Mouse (Mus musculus): ENCODE measurements around the gene Mmp7. TPM values are rescaled to one million over a fixed set of nuclear protein-coding genes. Genes with fewer than 3 reads are reported as not detected.
A peak's percentile ranks its signal among the peaks of the same experiment; 100 is the strongest.

Gene Mmp7
- polyA plus RNA-seq, 1 experiment from 2014 or later: not detected

GRCm38 (mm10) chr9:7689799-7690198 lies 2.1 kb upstream of the Mmp7 start:
- Histone ChIP-seq H3K36me3 (replicated peaks) (no peaks in the 10 kb centered on the region), H3K9me3 (no peaks in the 10 kb centered on the region), H3K4me3 (replicated peaks) (no peak overlapping the region), H3K27ac (no peak overlapping the region), H3K4me2 (no peak overlapping the region), H3K9ac (no peak overlapping the region), H3K4me1 (no peaks in the 10 kb centered on the region), H3K27me3 (no peaks in the 10 kb centered on the region)
- 55% methylated on average over 6 of the region's 6 CpGs for WGBS
- ATAC-seq (ENCODE audit: low FRiP score): no peak

GRCm38 (mm10) chr9:7693961-7694360 lies 2.1 kb downstream of the Mmp7 start:
- H3K9me3 ChIP-seq: no peaks in the 10 kb centered on the region
- no peaks in the 10 kb centered on the region for H3K4me1 ChIP-seq
- H3K36me3 ChIP-seq (replicated peaks): no peaks in the 10 kb centered on the region
- WGBS: 90% methylated on average over 3 of the region's 3 CpGs
- ATAC-seq (ENCODE audit: low FRiP score): no peak
- no peak overlapping the region for H3K4me2 ChIP-seq
- H3K27ac ChIP-seq: no peak overlapping the region
- H3K4me3 ChIP-seq (replicated peaks): no peak overlapping the region
- H3K9ac ChIP-seq: no peak overlapping the region
- H3K27me3 ChIP-seq: no peaks in the 10 kb centered on the region

- H3K4me2 ChIP-seq: no peak overlapping the region
- no peak overlapping the region for H3K27ac ChIP-seq
- ATAC-seq (ENCODE audit: low FRiP score): no peak
- H3K27me3 ChIP-seq: no peaks in the 10 kb centered on the region
- H3K4me3 ChIP-seq (replicated peaks): no peak overlapping the region
- H3K4me1 ChIP-seq: no peaks in the 10 kb centered on the region
- no peak overlapping the region for H3K9ac ChIP-seq
- H3K36me3 ChIP-seq (replicated peaks): no peaks in the 10 kb centered on the region
- no peaks in the 10 kb centered on the region for H3K9me3 ChIP-seq
- WGBS: 83% methylated on average over 3 of the region's 3 CpGs
These were observed 3.8 kb downstream of the Mmp7 start for GRCm38 (mm10) chr9:7695646-7696045.

GRCm38 (mm10) chr9:7708698-7709097 lies 16.8 kb downstream of the Mmp7 start:
- H3K4me3 ChIP-seq (replicated peaks): no peak overlapping the region
- no peak overlapping the region for H3K9ac ChIP-seq
- H3K4me2 ChIP-seq: no peak overlapping the region
- WGBS: 82% methylated on average over 6 of the region's 6 CpGs
- no peaks in the 10 kb centered on the region for H3K36me3 ChIP-seq (replicated peaks)
- no peaks in the 10 kb centered on the region for H3K9me3 ChIP-seq
- ATAC-seq (ENCODE audit: low FRiP score): no peak
- no peaks in the 10 kb centered on the region for H3K4me1 ChIP-seq
- no peak overlapping the region for H3K27ac ChIP-seq
- H3K27me3 ChIP-seq: no peaks in the 10 kb centered on the region

- no peaks in the 10 kb centered on the region for H3K9me3 ChIP-seq
- H3K4me3 ChIP-seq (replicated peaks): no peak overlapping the region
- no peak for ATAC-seq (ENCODE audit: low FRiP score)
- H3K27me3 ChIP-seq: no peaks in the 10 kb centered on the region
- no peaks in the 10 kb centered on the region for H3K36me3 ChIP-seq (replicated peaks)
- H3K4me2 ChIP-seq: no peak overlapping the region
- 75% methylated on average over 4 of the region's 4 CpGs for WGBS
- H3K9ac ChIP-seq: no peak overlapping the region
- no peaks in the 10 kb centered on the region for H3K4me1 ChIP-seq
- H3K27ac ChIP-seq: no peak overlapping the region
These were observed 19.3 kb downstream of the Mmp7 start for GRCm38 (mm10) chr9:7711196-7711595.

- no peaks in the 10 kb centered on the region for H3K9me3 ChIP-seq
- no peak overlapping the region for H3K9ac ChIP-seq
- no peak overlapping the region for H3K4me2 ChIP-seq
- no peak overlapping the region for H3K27ac ChIP-seq
- peak; percentile 55; the same call in 1 of the 2 replicates for ATAC-seq (ENCODE audit: low FRiP score)
- H3K27me3 ChIP-seq: no peaks in the 10 kb centered on the region
- 41% methylated on average over 4 of the region's 4 CpGs for WGBS
- no peaks in the 10 kb centered on the region for H3K4me1 ChIP-seq
- no peak overlapping the region for H3K4me3 ChIP-seq (replicated peaks)
- H3K36me3 ChIP-seq (replicated peaks): no peaks in the 10 kb centered on the region
These were observed 22.4 kb downstream of the Mmp7 start for GRCm38 (mm10) chr9:7714062-7714907.

GRCm38 (mm10) chr9:7714908-7715175 lies 23.0 kb downstream of the Mmp7 start:
- Histone ChIP-seq H3K9ac (no peak overlapping the region), H3K4me3 (replicated peaks) (no peak overlapping the region), H3K9me3 (no peaks in the 10 kb centered on the region), H3K4me2 (no peak overlapping the region), H3K4me1 (no peaks in the 10 kb centered on the region), H3K36me3 (replicated peaks) (no peaks in the 10 kb centered on the region), H3K27ac (no peak overlapping the region), H3K27me3 (no peaks in the 10 kb centered on the region)
- 76% methylated on average over 2 of the region's 2 CpGs for WGBS
- peak; percentile 60; the same call in 1 of the 2 replicates for ATAC-seq (ENCODE audit: low FRiP score)

- Histone ChIP-seq H3K27ac (no peak overlapping the region), H3K4me2 (no peak overlapping the region), H3K36me3 (replicated peaks) (no peaks in the 10 kb centered on the region), H3K4me1 (no peaks in the 10 kb centered on the region), H3K9ac (no peak overlapping the region), H3K4me3 (replicated peaks) (no peak overlapping the region), H3K9me3 (no peaks in the 10 kb centered on the region), H3K27me3 (no peaks in the 10 kb centered on the region)
- no peak for ATAC-seq (ENCODE audit: low FRiP score)
- 84% methylated on average over 1 of the region's 1 CpGs for WGBS
These were observed 29.7 kb downstream of the Mmp7 start for GRCm38 (mm10) chr9:7721543-7721942.

GRCm38 (mm10) chr9:7728997-7729396 lies 37.1 kb downstream of the Mmp7 start:
- H3K4me2 ChIP-seq: no peak overlapping the region
- no peaks in the 10 kb centered on the region for H3K4me1 ChIP-seq
- H3K27ac ChIP-seq: no peak overlapping the region
- no peak overlapping the region for H3K4me3 ChIP-seq (replicated peaks)
- H3K36me3 ChIP-seq (replicated peaks): no peaks in the 10 kb centered on the region
- no peak for ATAC-seq (ENCODE audit: low FRiP score)
- H3K27me3 ChIP-seq: no peaks in the 10 kb centered on the region
- H3K9ac ChIP-seq: no peak overlapping the region
- H3K9me3 ChIP-seq: no peaks in the 10 kb centered on the region
- WGBS: 85% methylated on average over 4 of the region's 4 CpGs

- no peak for ATAC-seq (ENCODE audit: low FRiP score)
- no peaks in the 10 kb centered on the region for H3K4me1 ChIP-seq
These were observed 50.8 kb downstream of the Mmp7 start for GRCm38 (mm10) chr9:7742696-7743095.

GRCm38 (mm10) chr9:7744156-7744555 lies 52.3 kb downstream of the Mmp7 start:
- Histone ChIP-seq H3K4me2 (no peak overlapping the region), H3K36me3 (replicated peaks) (no peaks in the 10 kb centered on the region), H3K27ac (no peak overlapping the region), H3K9me3 (no peaks in the 10 kb centered on the region), H3K4me3 (replicated peaks) (no peak overlapping the region), H3K27me3 (no peaks in the 10 kb centered on the region), H3K4me1 (no peaks in the 10 kb centered on the region), H3K9ac (no peak overlapping the region)
- 64% methylated on average over 1 of the region's 1 CpGs for WGBS
- ATAC-seq (ENCODE audit: low FRiP score): no peak

More at GRCm38 (mm10) chr9:7742696-7743095, 50.8 kb downstream of the Mmp7 start:
- Histone ChIP-seq H3K27ac (no peak overlapping the region), H3K4me3 (replicated peaks) (no peak overlapping the region), H3K36me3 (replicated peaks) (no peaks in the 10 kb centered on the region), H3K27me3 (no peaks in the 10 kb centered on the region), H3K4me2 (no peak overlapping the region), H3K9ac (no peak overlapping the region), H3K9me3 (no peaks in the 10 kb centered on the region)
- 84% methylated on average over 1 of the region's 1 CpGs for WGBS

- no peaks in the 10 kb centered on the region for H3K36me3 ChIP-seq (replicated peaks)
- no peak for ATAC-seq (ENCODE audit: low FRiP score)
- no peak overlapping the region for H3K4me2 ChIP-seq
- WGBS: 90% methylated on average over 3 of the region's 3 CpGs
- no peak overlapping the region for H3K4me3 ChIP-seq (replicated peaks)
- H3K9ac ChIP-seq: no peak overlapping the region
- H3K27ac ChIP-seq: no peak overlapping the region
- H3K4me1 ChIP-seq: no peaks in the 10 kb centered on the region
- H3K9me3 ChIP-seq: no peaks in the 10 kb centered on the region
- H3K27me3 ChIP-seq: no peaks in the 10 kb centered on the region
These were observed 57.0 kb downstream of the Mmp7 start for GRCm38 (mm10) chr9:7748881-7749280.

All from forebrain, embryonic 12.5 days (tissue).